Mouse (Mus musculus): ENCODE results near the gene Catsper4. TPM values are rescaled to one million over a fixed set of nuclear protein-coding genes. Genes with fewer than 3 reads are reported as not detected.
A peak's percentile ranks its signal among the peaks of the same experiment; 100 is the strongest.

Gene Catsper4
- polyA plus RNA-seq, 1 experiment from 2014 or later: not detected

DNA sequence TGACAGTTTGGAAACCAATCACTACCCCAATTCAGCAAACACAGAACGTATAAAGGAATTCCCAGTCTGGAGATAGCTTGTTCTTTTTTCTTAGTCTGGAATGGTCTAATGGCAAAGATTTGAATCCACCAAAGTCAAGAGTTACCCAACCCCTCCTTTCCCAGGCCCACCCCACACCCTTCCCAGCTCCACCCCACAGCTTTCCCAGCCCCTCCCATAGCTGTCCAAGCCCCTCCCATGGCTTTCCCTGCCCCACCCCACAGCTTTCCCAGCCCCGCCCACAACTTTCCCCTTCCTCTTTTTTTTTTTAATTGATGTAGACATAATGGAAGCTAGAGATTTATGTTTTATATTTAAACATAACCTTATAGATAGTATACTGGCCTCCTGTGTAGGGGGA lies 27.8 kb downstream of the Catsper4 start:
- Histone ChIP-seq H3K27me3 (replicated peaks; ENCODE audit: control insufficient read depth, insufficient read depth, low read length) (no peaks in the 10 kb centered on the region), H3K4me3 (ENCODE audit: low read length) (no peak overlapping the region), H3K9me3 (ENCODE audit: control insufficient read depth, low read length) (no peaks in the 10 kb centered on the region), H3K27ac (ENCODE audit: low read depth, low read length) (no peak overlapping the region), H3K4me2 (ENCODE audit: low read length) (no peak overlapping the region), H3K4me1 (ENCODE audit: control insufficient read depth, insufficient read depth, low read depth, low read length) (no peaks in the 10 kb centered on the region), H3K9ac (ENCODE audit: low read depth, low read length) (no peak overlapping the region), H3K36me3 (ENCODE audit: control insufficient read depth, insufficient read depth, low read length) (no peaks in the 10 kb centered on the region)
- no peak for ATAC-seq
- WGBS: 75% methylated on average over 2 of the region's 2 CpGs

GRCm38 (mm10) chr4:134186268-134186667 lies 40.9 kb downstream of the Catsper4 start:
- Histone ChIP-seq H3K27ac (ENCODE audit: low read depth, low read length) (peak overlapping the region; percentile 79), H3K27me3 (replicated peaks; ENCODE audit: control insufficient read depth, insufficient read depth, low read length) (no peaks in the 10 kb centered on the region), H3K9ac (ENCODE audit: low read depth, low read length) (peak overlapping the region; percentile 82), H3K4me1 (ENCODE audit: control insufficient read depth, insufficient read depth, low read depth, low read length) (peaks cover 6% of the 10 kb centered on the region), H3K9me3 (ENCODE audit: control insufficient read depth, low read length) (no peaks in the 10 kb centered on the region), H3K4me3 (ENCODE audit: low read length) (peak overlapping the region; percentile 76), H3K36me3 (ENCODE audit: control insufficient read depth, insufficient read depth, low read length) (no peaks in the 10 kb centered on the region), H3K4me2 (ENCODE audit: low read length) (peak overlapping the region; percentile 83)
- no peak for ATAC-seq
- WGBS: under 1% methylated on average over 17 of the region's 22 CpGs

DNA sequence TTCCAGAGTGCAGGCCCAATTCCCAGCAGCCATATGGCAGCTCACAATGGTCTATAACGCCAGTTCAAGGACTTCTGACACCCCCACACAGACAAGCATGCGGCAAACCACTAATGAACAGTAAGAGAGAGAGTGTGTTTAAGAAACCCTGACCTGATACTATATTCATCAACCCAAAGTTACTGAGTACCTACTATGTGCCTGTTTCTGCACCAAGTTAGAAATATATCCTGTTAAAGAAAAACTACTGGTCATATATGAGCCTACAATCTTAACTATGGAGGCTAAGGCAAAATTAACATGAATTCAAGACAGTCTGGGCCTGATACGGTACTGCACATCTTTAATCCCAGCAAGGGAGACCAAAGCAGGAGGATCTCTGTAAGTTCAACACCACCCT lies 41.6 kb downstream of the Catsper4 start:
- H3K36me3 ChIP-seq (ENCODE audit: control insufficient read depth, insufficient read depth, low read length): no peaks in the 10 kb centered on the region
- H3K27me3 ChIP-seq (replicated peaks; ENCODE audit: control insufficient read depth, insufficient read depth, low read length): no peaks in the 10 kb centered on the region
- peak overlapping the region; percentile 82; the same call in 1 of the 2 replicates for H3K9ac ChIP-seq (ENCODE audit: low read depth, low read length)
- H3K4me2 ChIP-seq (ENCODE audit: low read length): peak overlapping the region; percentile 83
- ATAC-seq: no peak
- H3K4me1 ChIP-seq (ENCODE audit: control insufficient read depth, insufficient read depth, low read depth, low read length): peaks cover 6% of the 10 kb centered on the region
- H3K4me3 ChIP-seq (ENCODE audit: low read length): peak overlapping the region; percentile 76
- H3K27ac ChIP-seq (ENCODE audit: low read depth, low read length): no peak overlapping the region
- no peaks in the 10 kb centered on the region for H3K9me3 ChIP-seq (ENCODE audit: control insufficient read depth, low read length)
- WGBS: 76% methylated on average over 3 of the region's 3 CpGs

GRCm38 (mm10) chr4:134183711-134184110 lies 43.5 kb downstream of the Catsper4 start:
- Histone ChIP-seq H3K36me3 (ENCODE audit: control insufficient read depth, insufficient read depth, low read length) (no peaks in the 10 kb centered on the region), H3K4me3 (ENCODE audit: low read length) (no peak overlapping the region), H3K27me3 (replicated peaks; ENCODE audit: control insufficient read depth, insufficient read depth, low read length) (no peaks in the 10 kb centered on the region), H3K4me2 (ENCODE audit: low read length) (no peak overlapping the region), H3K9ac (ENCODE audit: low read depth, low read length) (no peak overlapping the region), H3K9me3 (ENCODE audit: control insufficient read depth, low read length) (no peaks in the 10 kb centered on the region), H3K4me1 (ENCODE audit: control insufficient read depth, insufficient read depth, low read depth, low read length) (peaks cover 6% of the 10 kb centered on the region), H3K27ac (ENCODE audit: low read depth, low read length) (no peak overlapping the region)
- ATAC-seq: no peak
- 85% methylated on average over 3 of the region's 3 CpGs for WGBS

- Histone ChIP-seq H3K9ac (ENCODE audit: low read depth, low read length) (no peak overlapping the region), H3K4me2 (ENCODE audit: low read length) (no peak overlapping the region), H3K4me1 (ENCODE audit: control insufficient read depth, insufficient read depth, low read depth, low read length) (peaks cover 6% of the 10 kb centered on the region), H3K27ac (ENCODE audit: low read depth, low read length) (no peak overlapping the region), H3K27me3 (replicated peaks; ENCODE audit: control insufficient read depth, insufficient read depth, low read length) (no peaks in the 10 kb centered on the region), H3K9me3 (ENCODE audit: control insufficient read depth, low read length) (no peaks in the 10 kb centered on the region), H3K4me3 (ENCODE audit: low read length) (no peak overlapping the region), H3K36me3 (ENCODE audit: control insufficient read depth, insufficient read depth, low read length) (no peaks in the 10 kb centered on the region)
- ATAC-seq: no peak
Measured at GRCm38 (mm10) chr4:134181825-134182224, 45.4 kb downstream of the Catsper4 start.

GRCm38 (mm10) chr4:134181112-134181511 lies 46.1 kb downstream of the Catsper4 start:
- Histone ChIP-seq H3K4me2 (ENCODE audit: low read length) (no peak overlapping the region), H3K36me3 (ENCODE audit: control insufficient read depth, insufficient read depth, low read length) (no peaks in the 10 kb centered on the region), H3K4me1 (ENCODE audit: control insufficient read depth, insufficient read depth, low read depth, low read length) (peaks cover 6% of the 10 kb centered on the region), H3K27ac (ENCODE audit: low read depth, low read length) (no peak overlapping the region), H3K4me3 (ENCODE audit: low read length) (no peak overlapping the region), H3K9me3 (ENCODE audit: control insufficient read depth, low read length) (no peaks in the 10 kb centered on the region), H3K27me3 (replicated peaks; ENCODE audit: control insufficient read depth, insufficient read depth, low read length) (no peaks in the 10 kb centered on the region), H3K9ac (ENCODE audit: low read depth, low read length) (no peak overlapping the region)
- ATAC-seq: no peak
- WGBS: 100% methylated on average over 1 of the region's 1 CpGs

DNA sequence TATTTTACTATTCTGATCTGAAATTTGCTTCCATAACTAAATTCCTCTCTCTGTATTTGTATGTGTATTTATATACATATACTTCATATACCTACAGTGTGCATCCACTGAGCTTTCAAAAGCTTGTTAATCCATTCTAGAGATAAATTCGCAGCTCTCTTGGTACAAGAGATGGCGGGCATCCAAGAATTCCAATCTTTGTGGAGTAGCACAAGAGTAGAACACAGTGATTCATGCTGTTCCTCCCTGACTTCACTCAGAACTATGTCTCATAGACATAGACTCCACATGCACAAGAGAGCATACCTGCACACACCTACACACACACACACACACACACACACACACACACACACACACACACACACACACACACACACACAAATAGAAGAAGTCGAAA lies 54.8 kb downstream of the Catsper4 start:
- no peak for ATAC-seq
- no peak overlapping the region for H3K4me2 ChIP-seq (ENCODE audit: low read length)

DNA sequence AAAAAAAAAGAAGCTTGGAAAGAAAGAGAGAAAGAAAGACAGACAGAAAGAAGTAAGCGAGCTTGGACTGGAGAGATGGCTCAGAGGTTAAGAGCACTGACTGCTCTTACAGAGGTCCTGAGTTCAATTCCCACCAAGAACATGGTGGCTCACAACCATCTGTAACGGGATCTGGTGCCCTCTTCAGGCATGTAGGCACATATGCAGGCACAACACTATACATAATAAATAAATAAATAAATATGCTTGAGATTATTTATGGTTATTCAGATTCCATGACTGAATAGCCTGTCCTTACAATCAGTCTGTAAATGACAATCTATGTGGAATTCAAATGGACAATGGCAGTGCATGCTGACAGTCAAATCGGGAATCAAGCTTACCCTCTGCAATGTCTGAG lies 60.3 kb downstream of the Catsper4 start:
- Histone ChIP-seq H3K9ac (ENCODE audit: low read depth, low read length) (no peak overlapping the region), H3K27me3 (replicated peaks; ENCODE audit: control insufficient read depth, insufficient read depth, low read length) (no peaks in the 10 kb centered on the region), H3K4me1 (ENCODE audit: control insufficient read depth, insufficient read depth, low read depth, low read length) (no peaks in the 10 kb centered on the region), H3K4me3 (ENCODE audit: low read length) (no peak overlapping the region), H3K27ac (ENCODE audit: low read depth, low read length) (no peak overlapping the region), H3K4me2 (ENCODE audit: low read length) (no peak overlapping the region), H3K9me3 (ENCODE audit: control insufficient read depth, low read length) (no peaks in the 10 kb centered on the region), H3K36me3 (ENCODE audit: control insufficient read depth, insufficient read depth, low read length) (peaks cover 2% of the 10 kb centered on the region; the same call in 1 of the 2 replicates)
- ATAC-seq: no peak
- WGBS: 88% methylated on average over 3 of the region's 3 CpGs

More for the DNA sequence above, 54.8 kb downstream of the Catsper4 start:
- WGBS: 79% methylated on average over 3 of the region's 3 CpGs
- H3K36me3 ChIP-seq (ENCODE audit: control insufficient read depth, insufficient read depth, low read length): 0 out of 2 replicates have a peak, but pooled peaks cover 2% of the 10 kb centered on the region
- no peaks in the 10 kb centered on the region for H3K27me3 ChIP-seq (replicated peaks; ENCODE audit: control insufficient read depth, insufficient read depth, low read length)
- no peak overlapping the region for H3K4me3 ChIP-seq (ENCODE audit: low read length)
- H3K27ac ChIP-seq (ENCODE audit: low read depth, low read length): no peak overlapping the region
- H3K9me3 ChIP-seq (ENCODE audit: control insufficient read depth, low read length): no peaks in the 10 kb centered on the region
- no peaks in the 10 kb centered on the region for H3K4me1 ChIP-seq (ENCODE audit: control insufficient read depth, insufficient read depth, low read depth, low read length)
- H3K9ac ChIP-seq (ENCODE audit: low read depth, low read length): no peak overlapping the region

GRCm38 (mm10) chr4:134165548-134166465 lies 61.4 kb downstream of the Catsper4 start:
- Histone ChIP-seq H3K27me3 (replicated peaks; ENCODE audit: control insufficient read depth, insufficient read depth, low read length) (no peaks in the 10 kb centered on the region), H3K4me1 (ENCODE audit: control insufficient read depth, insufficient read depth, low read depth, low read length) (no peaks in the 10 kb centered on the region), H3K4me3 (ENCODE audit: low read length) (no peak overlapping the region), H3K9ac (ENCODE audit: low read depth, low read length) (no peak overlapping the region), H3K9me3 (ENCODE audit: control insufficient read depth, low read length) (no peaks in the 10 kb centered on the region), H3K4me2 (ENCODE audit: low read length) (no peak overlapping the region), H3K36me3 (ENCODE audit: control insufficient read depth, insufficient read depth, low read length) (peaks cover 2% of the 10 kb centered on the region; the same call in 1 of the 2 replicates), H3K27ac (ENCODE audit: low read depth, low read length) (no peak overlapping the region)
- WGBS: 87% methylated on average over 3 of the region's 3 CpGs
- ATAC-seq: no peak

All from hindbrain, embryonic 16.5 days (tissue).